24 mouse cellular contexts compared by ENCODE assay signal in the genomic region with DNA sequence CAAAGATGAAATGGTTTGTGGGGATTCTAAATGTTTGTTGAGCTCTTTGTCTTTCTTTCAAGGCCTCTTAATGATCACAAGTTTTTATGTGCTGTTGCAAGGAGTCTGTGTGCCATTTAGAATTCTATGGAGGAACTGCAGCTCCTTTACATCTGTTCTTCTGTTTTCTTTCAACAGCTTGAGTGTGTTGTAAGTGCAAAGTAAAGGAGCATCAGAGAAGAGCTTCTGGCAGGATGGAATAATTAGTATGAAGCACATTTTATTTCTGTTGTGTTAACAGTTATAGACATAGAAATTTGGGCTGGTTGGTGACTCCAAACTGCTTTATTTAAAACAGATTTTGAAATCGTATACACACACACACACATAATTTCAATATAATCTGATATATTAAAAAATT.
DNase-seq lines count a peak whose midpoint lies in the region; ATAC-seq lines count a peak whose summit lies in the region.
"Had no signal": no experiment of that assay in that cellular context is flagged by ENCODE, and none has a peak within 500 bp of the region (broad histone marks: within the 10 kb centered on the region; RNA-seq: fewer than 3 reads in every experiment).

No protein-coding gene starts in this region.

- no peaks in the 10 kb centered on the region for H3K36me3 ChIP-seq in forebrain, embryonic 13.5 days (ENCODE audit: poor library complexity, severe bottlenecking)
- H3K36me3 ChIP-seq in forebrain, embryonic 12.5 days (replicated peaks): no peaks in the 10 kb centered on the region
- H3K36me3 ChIP-seq: embryonic facial prominence, embryonic 13.5 days; G1E; heart, embryonic 15.5 days; hindbrain, embryonic 13.5 days; intestine, embryonic 15.5 days had no signal

- DNase-seq in frontal cortex, adult 2 months (ENCODE audit: extremely low spot score in 1 of 2, low spot score in 1 of 2): peak; percentile 8 to 9
- no peak for DNase-seq in frontal cortex, postnatal 10 days (ENCODE audit: low spot score in 2 of 2)
- DNase-seq in left cerebral cortex, postnatal 25 days (ENCODE audit: low spot score in 2 of 2): peak; percentile 2 to 51
- DNase-seq in left cerebral cortex, adult 9 months (ENCODE audit: low spot score in 2 of 2): no peak
- DNase-seq in telencephalon, adult 2 months (ENCODE audit: low read depth, low spot score): peak; percentile 39
- no peak for DNase-seq in gastrocnemius, postnatal 14 days
- DNase-seq: adrenal gland, adult 8-10 months; adrenal gland, postnatal 36 days; B cell, adult 2 months; cerebellum, adult 11-12 months; cerebellum, adult 9-10 months; cerebellum, postnatal 25 days; gastrocnemius, postnatal 10 days; heart, adult 2 months; heart, postnatal 14 days had no signal

- intact Hi-C loops in left cerebral cortex, postnatal 25 days (cut with DNase I): no loop called here
- intact Hi-C loops in gastrocnemius, postnatal 14 days (cut with DNase I; ENCODE audit: low total_unique reads): no loop called here

- H3K4me1 ChIP-seq in forebrain, embryonic 13.5 days: no peaks in the 10 kb centered on the region
- no peaks in the 10 kb centered on the region for H3K4me1 ChIP-seq in forebrain, embryonic 12.5 days
- H3K4me1 ChIP-seq: embryonic facial prominence, embryonic 13.5 days; heart, embryonic 15.5 days; hindbrain, embryonic 13.5 days; intestine, embryonic 15.5 days had no signal

- H3K27ac ChIP-seq in forebrain, embryonic 13.5 days: no peak overlapping the region
- H3K27ac ChIP-seq in forebrain, embryonic 12.5 days: no peak overlapping the region
- H3K27ac ChIP-seq: embryonic facial prominence, embryonic 13.5 days; heart, adult 2 months; heart, embryonic 15.5 days; hindbrain, embryonic 13.5 days; intestine, embryonic 15.5 days had no signal

- no peak overlapping the region for H3K9ac ChIP-seq in forebrain, embryonic 13.5 days
- no peak overlapping the region for H3K9ac ChIP-seq in forebrain, embryonic 12.5 days
- H3K9ac ChIP-seq: embryonic facial prominence, embryonic 13.5 days; heart, embryonic 15.5 days; hindbrain, embryonic 13.5 days; intestine, embryonic 15.5 days had no signal

- H3K27me3 ChIP-seq in forebrain, embryonic 13.5 days: no peaks in the 10 kb centered on the region
- no peaks in the 10 kb centered on the region for H3K27me3 ChIP-seq in forebrain, embryonic 12.5 days
- H3K27me3 ChIP-seq: embryonic facial prominence, embryonic 13.5 days; heart, embryonic 15.5 days; hindbrain, embryonic 13.5 days; intestine, embryonic 15.5 days had no signal

- no peak overlapping the region for H3K4me2 ChIP-seq in forebrain, embryonic 13.5 days
- H3K4me2 ChIP-seq in forebrain, embryonic 12.5 days: no peak overlapping the region
- H3K4me2 ChIP-seq: embryonic facial prominence, embryonic 13.5 days; heart, embryonic 11.5 days; heart, embryonic 15.5 days; hindbrain, embryonic 13.5 days; intestine, embryonic 15.5 days had no signal

- H3K4me3 ChIP-seq in forebrain, embryonic 13.5 days: no peak overlapping the region
- H3K4me3 ChIP-seq in forebrain, embryonic 12.5 days (replicated peaks): no peak overlapping the region
- H3K4me3 ChIP-seq: embryonic facial prominence, embryonic 13.5 days; heart, adult 2 months; heart, embryonic 15.5 days; hindbrain, embryonic 13.5 days; intestine, embryonic 15.5 days had no signal

- peak; percentile 48 for ATAC-seq in forebrain, embryonic 13.5 days
- no peak for ATAC-seq in forebrain, embryonic 12.5 days (ENCODE audit: low FRiP score)
- ATAC-seq: CD4-positive, CD25-positive, alpha-beta regulatory T cell, adult 4 months; intestine, embryonic 15.5 days had no signal

- WGBS in forebrain, embryonic 13.5 days: 74% methylated on average over 1 of the region's 1 CpGs
- WGBS in forebrain, embryonic 12.5 days: 90% methylated on average over 1 of the region's 1 CpGs

- no peaks in the 10 kb centered on the region for H3K9me3 ChIP-seq in forebrain, embryonic 13.5 days (replicated peaks)
- H3K9me3 ChIP-seq in forebrain, embryonic 12.5 days: no peaks in the 10 kb centered on the region
- H3K9me3 ChIP-seq: embryonic facial prominence, embryonic 13.5 days; G1E; heart, embryonic 15.5 days; hindbrain, embryonic 13.5 days; intestine, embryonic 15.5 days had no signal

Comparison
In these comparisons a context has a peak if more than half of its experiments do, and no peak if none do; other contexts are left out.
1. DNase-seq: peak in frontal cortex, adult 2 months (2 of 2), left cerebral cortex, postnatal 25 days (2 of 2) and telencephalon, adult 2 months (single experiment); none in frontal cortex, postnatal 10 days (0 of 2), left cerebral cortex, adult 9 months (0 of 2) and gastrocnemius, postnatal 14 days (single experiment).